Mouse (Mus musculus): ENCODE data around the gene Lpin2.

Gene Lpin2

GRCm38 (mm10) chr17:71171161-71171560 is 11.2 kb upstream of the Lpin2 start:
- no peak for DNase-seq (ENCODE audit: extremely low spot score, low spot score)

- no peak for DNase-seq (ENCODE audit: extremely low spot score, low spot score)
Measured at GRCm38 (mm10) chr17:71177336-71177735, 5.0 kb upstream of the Lpin2 start.

GRCm38 (mm10) chr17:71177949-71178348 is 4.4 kb upstream of the Lpin2 start:
- DNase-seq (ENCODE audit: extremely low spot score, low spot score), result no peak

- no peak for DNase-seq (ENCODE audit: extremely low spot score, low spot score)
Measured at GRCm38 (mm10) chr17:71178530-71179181, 3.7 kb upstream of the Lpin2 start.

GRCm38 (mm10) chr17:71179551-71180309 is 2.6 kb upstream of the Lpin2 start:
- DNase-seq (ENCODE audit: extremely low spot score, low spot score), result no peak

GRCm38 (mm10) chr17:71180601-71181000 is 1.8 kb upstream of the Lpin2 start:
- DNase-seq (ENCODE audit: extremely low spot score, low spot score), result no peak

- peak; percentile 92 for DNase-seq (ENCODE audit: extremely low spot score, low spot score)
Measured at GRCm38 (mm10) chr17:71182871-71183656, 704 bp downstream of the Lpin2 start.

GRCm38 (mm10) chr17:71183657-71184261 is 1.4 kb downstream of the Lpin2 start:
- DNase-seq (ENCODE audit: extremely low spot score, low spot score), result no peak

- peak; percentile 40 for DNase-seq (ENCODE audit: extremely low spot score, low spot score)
Measured at GRCm38 (mm10) chr17:71184356-71185111, 2.2 kb downstream of the Lpin2 start.

- DNase-seq (ENCODE audit: extremely low spot score, low spot score), result no peak
Measured at GRCm38 (mm10) chr17:71185368-71185767, 3.0 kb downstream of the Lpin2 start.

GRCm38 (mm10) chr17:71190589-71190988 is 8.2 kb downstream of the Lpin2 start:
- DNase-seq (ENCODE audit: extremely low spot score, low spot score), result no peak

GRCm38 (mm10) chr17:71191063-71191462 is 8.7 kb downstream of the Lpin2 start:
- no peak for DNase-seq (ENCODE audit: extremely low spot score, low spot score)

GRCm38 (mm10) chr17:71191651-71192419 is 9.5 kb downstream of the Lpin2 start:
- DNase-seq (ENCODE audit: extremely low spot score, low spot score), result no peak

- no peak for DNase-seq (ENCODE audit: extremely low spot score, low spot score)
Measured at GRCm38 (mm10) chr17:71193019-71193418, 10.7 kb downstream of the Lpin2 start.

GRCm38 (mm10) chr17:71193485-71193884 is 11.1 kb downstream of the Lpin2 start:
- no peak for DNase-seq (ENCODE audit: extremely low spot score, low spot score)

GRCm38 (mm10) chr17:71194906-71195632 is 12.7 kb downstream of the Lpin2 start:
- no peak for DNase-seq (ENCODE audit: extremely low spot score, low spot score)

GRCm38 (mm10) chr17:71195633-71196391 is 13.5 kb downstream of the Lpin2 start:
- no peak for DNase-seq (ENCODE audit: extremely low spot score, low spot score)

- DNase-seq (ENCODE audit: extremely low spot score, low spot score), result no peak
Measured at GRCm38 (mm10) chr17:71196415-71196814, 14.1 kb downstream of the Lpin2 start.

GRCm38 (mm10) chr17:71199346-71199745 is 17.0 kb downstream of the Lpin2 start:
- DNase-seq (ENCODE audit: extremely low spot score, low spot score), result no peak

Measured in neural tube, embryonic 10.5 days (tissue).